Mouse (Mus musculus) ES-E14 (cell line): Measurements from ENCODE around the gene Hlcs. TPM values are rescaled to one million over a fixed set of nuclear protein-coding genes. Genes with fewer than 3 reads are reported as not detected.

ENCODE experiments used
- DNase-seq: peaks from one replicate; pipeline ENCODE4 v3.0.0-alpha.2; 2013; ENCODE audit warnings: low read depth, low spot score
- H3K27ac ChIP-seq: 2 replicates; pipeline ENCODE4 v1.5.1; 2012; ENCODE audit warnings: low read depth, mild to moderate bottlenecking, low read length, moderate library complexity, mixed read lengths; ENCODE audit not compliant: poor library complexity, insufficient read depth, severe bottlenecking
- H3K36me3 ChIP-seq: 2 replicates; pipeline ENCODE4 v1.6.1; 2012; ENCODE audit warnings: mild to moderate bottlenecking, low read length, moderate library complexity, mixed read lengths; ENCODE audit not compliant: control insufficient read depth, poor library complexity, insufficient read depth, severe bottlenecking
- H3K4me1 ChIP-seq, 2 experiments: fragments of 150-350 bp in 1 of 2; sonication (generic) in 1 of 2; 2 replicates each; pipeline ENCODE4 v1.6.1; 2012; ENCODE audit warnings: low read length in 2 of 2, mild to moderate bottlenecking in 1 of 2, mixed read lengths in 1 of 2; ENCODE audit not compliant: control insufficient read depth in 2 of 2, insufficient read depth in 2 of 2, poor library complexity in 1 of 2
- H3K4me3 ChIP-seq, 2 experiments: fragments of 150-350 bp in 1 of 2; sonication (generic) in 1 of 2; 2 replicates each; pipeline ENCODE4 v1.5.1; 2012; ENCODE audit warnings: low read length in 2 of 2, low read depth in 1 of 2, mild to moderate bottlenecking in 1 of 2, mixed read lengths in 1 of 2; ENCODE audit not compliant: insufficient read depth in 1 of 2, poor library complexity in 1 of 2, severe bottlenecking in 1 of 2
- H3K9ac ChIP-seq: 2 replicates; pipeline ENCODE4 v1.6.1; 2012; ENCODE audit warnings: low read depth, mild to moderate bottlenecking, low read length, mixed read lengths; ENCODE audit not compliant: poor library complexity, insufficient read depth, severe bottlenecking
- H3K9me3 ChIP-seq: fragments of 150-350 bp; sonication (generic); 2 replicates; pipeline ENCODE4 v1.6.1; 2012; ENCODE audit warnings: low read depth, mild to moderate bottlenecking, low read length; ENCODE audit not compliant: control insufficient read depth, insufficient read depth
- CHD2 ChIP-seq: IDR thresholded peaks from 2 replicates; pipeline ENCODE4 v1.6.1; 2014; ENCODE audit warnings: mild to moderate bottlenecking, low read depth, low read length, inconsistent platforms
- HCFC1 ChIP-seq: IDR thresholded peaks from 2 replicates; pipeline ENCODE4 v1.6.1; 2012; ENCODE audit warnings: low read length, inconsistent platforms, borderline replicate concordance; ENCODE audit not compliant: insufficient read depth
- MAFK ChIP-seq: IDR thresholded peaks from 2 replicates; pipeline ENCODE4 v1.6.1; 2014; ENCODE audit warnings: mild to moderate bottlenecking, low read depth, low read length, inconsistent platforms; ENCODE audit not compliant: insufficient read depth
- ZC3H11A ChIP-seq: IDR thresholded peaks from 2 replicates; pipeline ENCODE4 v1.6.1; 2012; ENCODE audit warnings: low read depth, mild to moderate bottlenecking, inconsistent platforms, low read length, borderline replicate concordance
- ZNF384 ChIP-seq: IDR thresholded peaks from 2 replicates; pipeline ENCODE4 v1.6.1; 2012; ENCODE audit warnings: low read depth, low read length, inconsistent platforms
- in situ Hi-C, 2 experiments: fragments of 600-800 bp; cut with MboI; formaldehyde crosslinking; loops; one replicate each; pipeline ENCODE4 v1.15.1; 2025; ENCODE audit warnings: low sequenced_read_pairs in 2 of 2, inconsistent platforms in 1 of 2; ENCODE audit not compliant: unreplicated experiment in 2 of 2
- total RNA-seq: library from RNA; depleted of rRNA; stranded (reverse); fragments of 300-350 nt; gene quantifications from 2 replicates; pipeline ENCODE4 v1.2.3, GENCODE M21; 2012

Hlcs gene
- total RNA-seq, 1 experiment: 5.2 TPM

DNA sequence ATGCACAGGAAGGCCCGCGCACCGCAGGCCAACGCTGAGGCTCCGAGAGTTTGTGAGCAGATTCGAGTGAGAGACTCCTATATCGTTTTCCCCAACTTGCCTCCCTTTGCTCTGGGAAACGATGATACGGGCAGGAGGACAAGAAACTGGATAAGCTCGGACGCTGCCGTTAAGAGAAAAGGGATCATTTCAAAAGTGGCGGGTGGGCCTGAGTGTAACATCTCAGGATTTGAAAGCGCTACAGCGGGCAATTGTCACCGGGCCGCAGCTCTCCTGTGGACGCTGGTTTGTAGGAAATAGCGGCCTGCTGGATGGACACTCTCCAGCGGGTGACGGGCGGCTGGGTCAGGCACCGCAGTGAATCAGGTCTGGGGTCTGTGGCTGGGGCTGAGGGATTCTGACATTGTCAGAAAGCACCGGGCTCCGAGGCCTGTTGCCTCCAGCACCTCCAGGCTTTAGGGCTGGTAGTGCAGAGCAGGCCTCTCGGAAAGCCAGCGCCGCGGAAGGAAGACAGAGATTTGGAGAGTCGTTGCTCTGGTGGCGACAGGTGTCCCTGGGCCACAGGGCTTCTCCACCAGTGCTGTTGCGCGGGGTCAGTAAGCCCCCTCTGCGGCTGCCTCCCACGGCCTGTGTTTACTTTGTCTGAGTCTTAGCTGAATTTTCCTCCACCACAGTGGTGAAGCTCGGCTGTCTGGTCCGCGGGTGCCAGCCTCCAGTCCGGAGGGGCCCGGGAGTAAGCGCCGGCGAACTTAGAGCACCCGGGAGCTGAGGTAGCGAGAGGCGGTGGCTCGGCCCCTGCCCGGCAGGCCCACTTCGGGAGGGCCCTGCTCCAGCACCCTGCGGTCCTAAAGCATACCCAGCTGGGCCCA lies 226.4 kb downstream of the Hlcs start:
- Histone ChIP-seq H3K4me1 (peaks cover 0 to 2% of the 10 kb centered on the region in 2 experiments; a peak in 1 of 4 replicates), H3K9me3 (no peaks in the 10 kb centered on the region), H3K27ac (no peak overlapping the region), H3K4me3 (no peak overlapping the region; a peak in 1 of 4 replicates), H3K9ac (no peak overlapping the region), H3K36me3 (no peaks in the 10 kb centered on the region)
- TF ChIP-seq ZC3H11A (no peak), MAFK (no peak), CHD2 (no peak), HCFC1 (no peak)
- DNase-seq: no peak
- in situ Hi-C loops: loop anchor here in 1 of 2 experiments (10.0 kb wide), 1 partner anchor 1392 kb away; no protein-coding TSS in a partner anchor

DNA sequence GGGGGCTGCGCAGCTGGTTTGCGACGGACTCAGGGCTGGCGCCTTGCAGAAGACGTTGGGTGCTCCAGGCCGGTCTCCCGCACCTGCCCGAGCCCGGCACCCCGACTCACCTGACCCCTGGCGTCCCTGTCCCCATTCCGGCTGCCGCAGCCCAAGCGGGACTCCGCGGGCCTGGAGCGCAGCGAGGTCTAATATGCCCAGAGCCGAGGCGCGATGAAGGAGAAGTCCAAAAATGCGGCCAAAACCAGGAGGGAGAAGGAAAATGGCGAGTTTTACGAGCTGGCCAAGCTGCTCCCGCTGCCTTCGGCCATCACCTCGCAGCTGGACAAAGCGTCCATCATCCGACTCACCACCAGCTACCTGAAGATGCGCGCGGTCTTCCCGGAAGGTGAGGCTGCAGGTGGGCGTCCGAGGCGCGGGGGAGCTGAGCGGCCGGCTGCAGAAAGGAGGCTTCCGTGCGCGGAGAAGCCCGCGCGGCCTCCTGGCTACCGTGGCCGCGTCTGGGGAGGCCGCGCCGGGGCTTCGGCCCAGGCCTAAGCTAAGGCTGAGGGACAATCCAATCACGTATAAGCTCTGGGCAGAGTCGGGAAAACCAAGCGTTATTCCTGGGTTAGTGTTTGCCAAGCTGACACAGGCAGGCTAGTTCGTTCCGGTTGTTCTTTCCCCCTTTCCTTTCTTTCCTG lies 227.6 kb downstream of the Hlcs start:
- in situ Hi-C loops: loop anchor here in 1 of 2 experiments (10.0 kb wide), 1 partner anchor 1391 kb away; no protein-coding TSS in a partner anchor
- TF ChIP-seq MAFK: no peak
- TF ChIP-seq ZNF384: no peak
- no peak for TF ChIP-seq HCFC1
- no peak for TF ChIP-seq CHD2
- no peak for TF ChIP-seq ZC3H11A
- peak overlapping the region; percentile 2; the same call in 1 of the 2 replicates for H3K9ac ChIP-seq
- no peak overlapping the region for H3K27ac ChIP-seq
- H3K36me3 ChIP-seq: no peaks in the 10 kb centered on the region
- peaks cover 0 to 2% of the 10 kb centered on the region in 2 experiments; a peak in 1 of 4 replicates for H3K4me1 ChIP-seq
- no peak for DNase-seq
- no peaks in the 10 kb centered on the region for H3K9me3 ChIP-seq
- peak overlapping the region; percentile 18 to 48; a peak in 2 of 4 replicates for H3K4me3 ChIP-seq

DNA sequence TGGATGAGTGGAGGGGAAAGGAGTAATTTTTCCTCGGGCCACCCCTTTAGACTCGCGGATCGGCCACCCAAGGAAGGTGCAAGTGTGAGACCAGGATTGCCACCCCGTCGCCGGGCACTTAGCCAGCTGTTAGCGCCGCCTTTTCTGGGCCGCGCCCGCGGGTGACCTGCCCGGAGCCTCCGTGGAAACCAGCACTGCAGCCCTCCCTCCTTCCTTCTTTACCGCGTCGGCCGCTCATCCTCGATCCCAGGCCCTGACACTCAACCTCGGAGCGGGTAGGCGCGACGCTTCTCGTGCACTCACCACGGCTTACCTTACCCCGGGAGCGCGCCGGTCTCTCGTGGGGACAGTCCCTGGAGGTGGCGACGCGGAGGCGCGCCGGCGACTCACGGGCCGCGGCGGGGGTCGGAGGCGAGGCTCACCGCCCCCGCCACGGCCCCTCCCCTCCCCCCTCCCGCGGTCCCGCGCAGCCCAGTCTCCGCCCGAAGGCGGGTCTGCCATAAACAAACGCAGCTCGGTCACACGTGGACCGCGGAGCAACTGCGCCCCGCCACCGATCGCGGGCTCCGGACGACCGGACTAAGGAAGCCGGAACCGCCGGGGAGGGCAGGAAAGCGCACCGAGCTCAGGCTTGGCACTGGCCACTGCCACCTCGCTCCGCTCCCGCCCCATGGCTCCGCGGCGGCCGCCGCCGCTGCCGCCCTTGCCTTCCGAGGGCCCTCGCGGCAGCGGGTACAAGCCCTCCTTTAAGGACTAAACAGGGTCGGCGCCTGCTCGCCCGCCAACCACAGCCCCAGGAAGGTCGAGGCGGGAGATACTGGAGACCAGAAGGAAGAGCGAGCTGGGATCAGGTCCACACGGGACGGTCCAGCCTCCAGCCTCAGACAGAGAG lies 228.4 kb downstream of the Hlcs start, which contains the start of gene Sim2:
Sim2 (plus strand) TSS at position 221 of the 892 bp plus-strand sequence.
- TF ChIP-seq CHD2 (no peak), ZNF384 (no peak), HCFC1 (no peak), ZC3H11A (no peak), MAFK (no peak)
- no peak for DNase-seq
- H3K36me3 ChIP-seq: no peaks in the 10 kb centered on the region
- peak within 1 kb of the TSS; percentile 18 to 48; a peak in 3 of 4 replicates for H3K4me3 ChIP-seq
- peaks cover 0 to 2% of the 10 kb centered on the region in 2 experiments; a peak in 1 of 4 replicates for H3K4me1 ChIP-seq
- peak within 1 kb of the TSS; percentile 2; the same call in 1 of the 2 replicates for H3K9ac ChIP-seq
- H3K27ac ChIP-seq: no peak within 1 kb of the TSS
- in situ Hi-C loops: loop anchor here in 1 of 2 experiments (10.0 kb wide), 1 partner anchor 1390 kb away; no protein-coding TSS in a partner anchor
- no peaks in the 10 kb centered on the region for H3K9me3 ChIP-seq
